Mouse (Mus musculus) adrenal gland, adult 18-20 months (tissue): ENCODE measurements around the gene Fam71b. TPM values are rescaled to one million over a fixed set of nuclear protein-coding genes. Genes with fewer than 3 reads are reported as not detected.

Experiments
- DNase-seq, 2 experiments: peaks; one replicate each; pipeline ENCODE4 v3.0.0; 2021 to 2022; ENCODE audit warnings: low spot score in 2 of 2
- long read RNA-seq, 2 experiments: library from polyadenylated mRNA; stranded (forward); transcript quantifications; one replicate each; pipeline ENCODE4 v2.0.0; 2021
- total RNA-seq, 2 experiments: library from RNA; stranded (reverse); gene quantifications; 1 replicate in 1 of 2; 2 replicates in 1 of 2; pipeline ENCODE4 v1.2.3; 2021

Gene Fam71b
- not detected for total RNA-seq
- long read RNA-seq, experiment 1: 0 reads
- long read RNA-seq, experiment 2: 0 reads

GRCm38 (mm10) chr11:46396167-46396859, at the start of gene Fam71b:
Fam71b (plus strand) TSS chr11:46396559.
- DNase-seq: no peak

GRCm38 (mm10) chr11:46347756-46348155, 48.6 kb upstream of the Fam71b start:
- no peak for DNase-seq

GRCm38 (mm10) chr11:46348416-46348815, 47.9 kb upstream of the Fam71b start:
- DNase-seq: no peak

DNA sequence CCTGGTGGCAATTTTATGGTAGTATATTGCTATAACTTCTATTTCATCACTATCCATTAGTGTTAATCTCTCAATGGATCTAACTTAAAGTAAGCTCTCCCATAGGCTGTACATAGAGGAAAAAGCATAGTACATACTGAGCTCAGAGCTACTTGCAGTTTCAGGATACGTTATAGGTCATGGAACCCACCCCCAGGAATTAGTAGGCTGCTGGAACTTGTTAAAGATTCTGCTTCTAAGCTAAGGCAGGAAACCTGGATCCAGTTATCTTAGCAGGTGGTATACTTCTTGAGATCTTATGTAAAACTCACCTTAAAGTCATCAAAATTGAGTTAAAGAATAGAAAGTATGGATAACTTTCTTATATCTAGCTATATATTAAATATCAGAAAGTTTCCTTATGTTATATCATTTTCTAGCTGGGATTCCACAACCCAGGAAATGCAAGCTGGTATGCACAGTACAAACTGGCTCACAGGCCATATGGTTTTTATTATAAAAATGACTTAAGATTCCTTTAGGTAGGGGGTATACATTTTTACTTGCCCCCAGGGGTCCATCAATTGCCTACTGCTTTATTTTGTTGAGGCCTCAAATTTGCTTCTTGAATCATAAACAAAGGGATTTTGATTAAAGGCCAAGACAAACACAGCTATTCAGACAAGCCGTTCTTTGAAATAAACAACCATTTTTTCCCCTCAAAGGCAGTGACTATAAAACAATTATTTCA, 46.5 kb upstream of the Fam71b start:
- DNase-seq: no peak

- DNase-seq: no peak
Measured at GRCm38 (mm10) chr11:46358369-46358768, 38.0 kb upstream of the Fam71b start.

DNA sequence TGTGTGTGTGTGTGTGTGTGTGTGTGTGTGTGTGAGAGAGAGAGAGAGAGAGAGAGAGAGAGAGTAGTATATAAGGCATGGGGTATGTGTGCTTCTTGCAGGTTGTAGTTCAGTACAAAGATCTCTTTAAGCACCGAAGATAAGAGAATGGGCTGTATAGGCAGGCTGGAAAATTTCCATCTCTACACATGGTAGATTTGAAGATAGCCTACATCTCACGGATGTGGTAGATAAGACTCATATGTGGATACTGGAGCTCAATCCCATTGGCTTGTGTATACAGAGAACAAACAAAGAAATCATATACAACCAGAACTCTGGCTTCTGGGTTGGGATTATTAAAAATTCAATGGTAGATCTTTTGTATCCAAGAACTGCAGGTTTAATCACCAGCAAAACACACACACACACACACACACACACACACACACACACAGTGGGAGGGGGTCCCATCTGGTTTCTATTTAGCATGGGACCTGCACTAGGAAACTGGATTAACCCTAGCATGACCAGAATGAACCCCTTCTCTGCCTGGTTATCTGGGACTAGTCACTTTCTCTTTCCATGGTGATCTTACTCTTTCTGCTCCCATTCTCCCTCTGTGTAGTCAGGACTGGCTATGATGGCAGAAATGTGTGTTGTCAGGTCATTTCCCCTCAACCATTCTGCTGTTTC, 35.2 kb upstream of the Fam71b start:
- no peak for DNase-seq

DNA sequence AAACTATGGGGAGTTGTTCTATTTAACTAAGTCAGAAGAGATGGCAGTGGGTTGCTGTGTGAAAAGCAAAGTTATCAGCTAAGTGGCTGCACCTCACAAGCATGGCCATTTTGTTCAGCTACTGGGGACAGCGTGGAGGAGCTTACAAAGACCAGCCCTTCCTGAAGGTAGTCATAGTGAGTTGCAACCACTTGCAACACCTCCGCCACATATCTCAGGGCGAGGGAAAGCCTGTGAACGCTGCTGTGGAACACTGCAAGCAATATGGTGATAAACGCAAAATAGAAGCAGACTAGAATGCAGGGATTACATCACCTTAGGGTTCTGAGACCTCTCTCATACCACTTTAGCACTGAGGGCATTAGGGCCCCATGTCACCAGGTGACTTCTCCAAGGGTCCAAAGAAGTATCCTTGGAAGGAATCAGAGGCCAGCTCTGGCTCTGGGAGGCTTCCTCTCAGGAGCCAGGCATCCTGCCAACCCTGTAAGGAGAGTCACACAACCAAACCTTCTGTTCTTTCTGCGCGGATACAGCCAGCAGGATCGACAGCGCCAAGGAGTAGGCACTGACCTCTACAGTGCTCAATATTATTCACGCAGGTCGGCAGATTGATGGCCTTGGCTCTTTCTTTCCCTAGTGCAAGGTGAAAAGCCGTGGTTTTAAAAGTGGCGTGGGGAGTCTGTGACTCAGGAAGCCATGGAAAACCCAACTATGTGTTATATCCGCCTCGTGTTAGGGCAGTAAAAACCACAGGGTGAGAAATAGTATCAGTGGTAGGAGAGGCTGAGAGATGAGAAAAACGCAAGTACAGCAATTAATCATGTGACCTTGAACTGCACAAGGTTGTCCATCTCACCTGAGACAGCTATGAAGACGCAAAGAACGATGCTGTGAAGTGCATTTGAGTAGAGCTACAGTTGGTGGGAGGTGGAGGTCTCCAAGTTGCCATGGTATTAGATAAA, 34.0 kb upstream of the Fam71b start:
- DNase-seq: no peak

DNA sequence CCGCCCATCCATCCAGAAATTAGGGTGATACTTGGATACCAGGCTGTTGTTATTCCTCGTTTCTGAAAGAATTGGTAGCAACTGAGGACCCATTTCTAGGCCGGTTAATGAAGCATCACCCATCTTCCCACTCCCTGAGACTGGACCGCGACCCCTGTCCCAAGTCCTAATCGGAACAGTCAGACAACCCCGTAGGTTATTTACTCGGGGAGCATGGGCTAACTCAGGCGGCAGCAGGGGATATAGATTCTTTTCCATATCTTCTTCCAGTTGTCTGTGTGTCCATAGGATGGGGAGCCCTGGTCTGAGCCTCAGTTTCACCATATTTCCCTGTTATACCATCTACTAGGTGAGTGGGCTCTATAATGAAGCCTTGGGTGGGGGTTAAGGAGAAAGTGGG, 32.5 kb upstream of the Fam71b start:
- no peak for DNase-seq

GRCm38 (mm10) chr11:46365744-46366143, 30.6 kb upstream of the Fam71b start:
- DNase-seq: no peak

- no peak for DNase-seq
Measured at GRCm38 (mm10) chr11:46366357-46366756, 30.0 kb upstream of the Fam71b start.

GRCm38 (mm10) chr11:46370457-46370856, 25.9 kb upstream of the Fam71b start:
- DNase-seq: no peak

DNA sequence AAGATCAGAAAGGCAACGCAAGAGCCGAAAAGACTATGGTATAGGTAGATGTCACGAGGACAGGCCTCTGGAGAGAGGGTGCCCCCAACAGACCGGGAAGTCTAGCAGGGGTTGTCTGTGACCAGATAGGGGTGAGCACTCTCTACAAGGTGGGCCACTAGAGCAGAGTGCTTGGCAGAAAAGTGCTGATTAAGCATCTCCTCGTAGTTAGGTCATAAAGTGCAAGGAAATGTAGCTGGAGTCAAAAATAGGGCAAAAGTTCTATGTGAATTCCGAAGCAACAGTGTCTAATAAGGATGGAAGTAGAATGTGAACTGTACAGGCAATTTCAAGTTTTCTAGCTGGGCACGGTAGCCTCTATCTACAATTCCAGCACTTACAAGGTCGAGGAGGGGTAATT, 25.1 kb upstream of the Fam71b start:
- DNase-seq: no peak

DNA sequence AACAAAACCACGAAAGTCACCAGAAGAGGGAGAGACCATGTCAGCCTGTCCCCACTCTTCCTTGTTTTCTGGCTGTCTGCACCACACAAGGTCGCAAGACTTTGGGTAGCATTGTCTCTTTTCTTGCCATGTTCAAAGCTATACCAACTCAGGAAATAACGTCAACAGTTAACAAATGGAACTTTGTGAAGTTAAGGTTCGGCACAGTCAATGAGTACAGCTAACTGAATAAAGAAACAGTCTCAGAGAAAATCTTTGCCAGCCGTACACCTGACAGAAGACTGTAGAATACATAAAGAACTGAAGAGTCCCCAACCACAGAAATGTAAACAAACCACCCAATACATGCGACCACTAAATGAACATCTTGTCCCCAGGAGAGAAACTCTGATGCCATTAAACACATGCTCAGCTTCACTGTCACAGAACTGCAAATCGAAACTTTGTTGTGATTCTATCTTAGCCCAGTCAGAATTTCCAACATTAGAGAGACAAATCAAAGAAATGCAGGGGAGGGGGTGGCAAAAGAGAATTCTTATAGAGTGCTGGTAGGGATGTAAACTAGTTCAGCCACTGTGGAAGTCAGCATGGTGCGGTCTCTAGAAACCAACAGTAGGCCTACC, 23.9 kb upstream of the Fam71b start:
- no peak for DNase-seq

GRCm38 (mm10) chr11:46373071-46374030, 23.0 kb upstream of the Fam71b start:
- DNase-seq: no peak

DNA sequence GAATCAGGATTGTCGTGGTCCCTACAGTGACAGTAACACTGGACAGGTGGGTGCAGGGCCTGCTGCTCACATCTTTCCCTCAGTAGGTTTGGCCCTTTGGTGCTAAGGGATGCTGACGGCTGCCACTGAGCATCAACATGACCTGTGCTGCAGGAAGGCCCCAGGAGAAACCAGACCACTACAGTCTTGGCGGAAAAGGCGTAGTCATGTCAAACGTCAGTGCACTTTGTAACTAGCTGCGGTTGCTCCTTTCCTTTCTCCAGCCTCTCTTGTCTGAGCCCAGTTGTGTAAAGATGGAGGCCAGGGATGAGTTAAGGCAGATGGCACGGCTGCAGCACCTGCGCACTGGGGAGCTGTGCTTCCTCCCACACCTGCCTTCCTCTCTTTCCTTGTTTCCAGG, 21.3 kb upstream of the Fam71b start:
- no peak for DNase-seq

GRCm38 (mm10) chr11:46377316-46377715, 19.0 kb upstream of the Fam71b start:
- DNase-seq: no peak

DNA sequence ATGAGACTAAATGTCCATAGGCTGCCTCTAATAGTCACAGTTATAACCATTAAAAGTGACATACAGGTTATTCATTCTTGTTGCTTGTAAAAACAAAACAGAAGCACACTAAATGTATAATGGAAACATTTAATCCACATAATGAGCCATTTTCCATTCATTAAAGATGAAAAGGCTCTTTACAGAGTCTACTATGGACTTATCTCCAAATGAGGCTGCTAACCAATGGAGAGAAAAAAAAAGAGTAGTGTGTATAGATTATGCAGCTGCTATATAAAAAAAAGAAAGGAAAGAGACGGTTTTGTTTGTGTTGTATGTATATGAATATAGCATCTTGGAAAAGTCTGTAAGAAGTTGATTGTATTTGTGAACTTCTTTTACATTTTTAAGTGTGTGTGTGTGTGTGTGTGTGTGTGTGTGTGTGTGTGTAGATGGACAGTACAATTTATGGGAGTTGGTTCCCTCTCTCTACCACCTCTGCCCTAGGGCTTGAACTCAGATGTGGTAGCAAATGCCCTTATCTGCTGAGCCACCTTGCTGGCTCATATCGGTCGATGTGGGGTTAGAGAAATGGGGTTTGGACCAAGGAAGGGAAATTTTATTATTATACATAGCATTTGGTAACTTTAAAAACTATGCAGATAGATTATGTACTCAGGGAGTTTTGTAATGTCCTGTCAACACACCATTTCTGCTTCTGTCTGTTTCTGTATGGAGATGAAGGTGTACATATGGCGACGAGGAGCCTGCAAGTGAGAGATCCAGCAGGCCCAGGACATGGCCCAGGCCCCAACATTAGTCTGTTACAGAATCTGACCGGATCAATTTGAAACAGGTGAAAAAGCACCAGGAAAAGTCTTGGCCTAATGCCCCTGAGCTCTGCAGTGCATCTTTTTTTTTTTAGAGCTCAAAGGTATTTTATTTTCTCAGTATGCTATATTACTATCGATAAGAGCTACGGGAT, 18.3 kb upstream of the Fam71b start:
- DNase-seq: no peak

- no peak for DNase-seq
Measured at GRCm38 (mm10) chr11:46380097-46380675, 16.2 kb upstream of the Fam71b start.
